Mouse (Mus musculus) hindbrain, embryonic 16.5 days (tissue): ENCODE measurements around the gene Gm21996. TPM values are rescaled to one million over a fixed set of nuclear protein-coding genes. Genes with fewer than 3 reads are reported as not detected.
"Not testable (repeated sequence)": the region's sequence is repeated elsewhere in the genome, so short reads cannot be mapped to it uniquely, and the experiment has no call there.

Experiments used
- ATAC-seq: fragments of 200-750 bp; cut with Nextera tagmentation; 2 replicates; pipeline ENCODE4 v1.8.0; 2017; ENCODE audit warnings: moderate TSS enrichment, moderate library complexity
- H3K27ac ChIP-seq: fragments of 300-500 bp; sonication (generic); 2 replicates; pipeline ENCODE4 v1.5.1; 2014; ENCODE audit warnings: low read depth, mild to moderate bottlenecking, control low read depth, low read length, moderate library complexity
- H3K27me3 ChIP-seq: fragments of 300-500 bp; sonication (generic); replicated peaks from 2 replicates; pipeline ENCODE4 v1.6.1; 2014; ENCODE audit warnings: low read length; ENCODE audit not compliant: control insufficient read depth, insufficient read depth
- H3K36me3 ChIP-seq: fragments of 300-500 bp; sonication (generic); 2 replicates; pipeline ENCODE4 v1.6.1; 2014; ENCODE audit warnings: mild to moderate bottlenecking, low read length, moderate library complexity, mixed read lengths; ENCODE audit not compliant: control insufficient read depth, insufficient read depth
- H3K4me1 ChIP-seq: fragments of 300-500 bp; sonication (generic); 2 replicates; pipeline ENCODE4 v1.6.1; 2014; ENCODE audit warnings: low read depth, low read length; ENCODE audit not compliant: control insufficient read depth, insufficient read depth
- H3K4me2 ChIP-seq: fragments of 300-500 bp; sonication (generic); 2 replicates; pipeline ENCODE4 v1.6.1; 2014; ENCODE audit warnings: mild to moderate bottlenecking, low read length, control low read depth, moderate library complexity
- H3K4me3 ChIP-seq: fragments of 300-500 bp; sonication (generic); 2 replicates; pipeline ENCODE4 v1.5.1; 2014; ENCODE audit warnings: mild to moderate bottlenecking, low read length, control low read depth, moderate library complexity
- H3K9ac ChIP-seq: fragments of 300-500 bp; sonication (generic); 2 replicates; pipeline ENCODE4 v1.6.1; 2014; ENCODE audit warnings: low read depth, mild to moderate bottlenecking, control low read depth, low read length, moderate library complexity
- H3K9me3 ChIP-seq: fragments of 300-500 bp; sonication (generic); 2 replicates; pipeline ENCODE4 v1.6.1; 2014; ENCODE audit warnings: mild to moderate bottlenecking, low read length, moderate library complexity; ENCODE audit not compliant: control insufficient read depth
- WGBS: fragments of 180-500 bp; shearing (Covaris S2); extraction: QIAGEN DNeasy Blood & Tissue Kit; methylation state at CpG from one replicate; pipeline ENCODE4 v1.1.7; 2014; 5-methylcytosine and 5-hydroxymethylcytosine counted together
- polyA plus RNA-seq: library from polyadenylated mRNA; unstranded; fragments of >200 nt; fragmentation: Nextera tagmentation; extraction: Ambion mirVana; gene quantifications from 2 replicates; pipeline ENCODE4 v1.2.1, GENCODE M21; 2015

Gm21996 gene
- not detected in 2 replicates for polyA plus RNA-seq

DNA sequence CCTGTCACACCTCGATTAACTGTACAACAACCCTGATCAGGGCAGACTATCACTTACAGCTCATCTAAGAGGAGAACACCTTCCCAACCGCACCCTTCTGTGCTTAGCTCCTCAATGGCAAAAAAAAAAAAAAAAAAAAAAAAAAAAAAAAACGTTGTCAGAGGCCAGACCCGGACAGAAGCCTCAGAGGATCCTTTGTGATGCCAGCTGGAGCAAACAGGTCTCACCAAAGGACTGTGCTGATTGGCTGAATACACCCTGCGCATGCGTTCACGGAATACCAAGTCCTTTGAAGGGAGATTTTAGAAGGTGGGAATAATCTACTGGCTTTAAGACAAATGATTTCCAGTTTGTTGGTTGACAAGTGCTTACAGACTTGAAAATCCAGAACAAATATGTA lies at the start of gene Gm21996:
TSS of gene Gm21996 (minus strand) at position 101 of the 400 bp plus-strand sequence.
- H3K4me1 ChIP-seq = not testable (repeated sequence)

More for the DNA sequence above, at the start of gene Gm21996:
- H3K9ac ChIP-seq, ATAC-seq, H3K4me3 ChIP-seq, H3K27ac ChIP-seq, H3K36me3 ChIP-seq, H3K4me2 ChIP-seq, H3K27me3 ChIP-seq, H3K9me3 ChIP-seq: not testable (repeated sequence)
- no CpG with 5 or more reads among the region's 7 CpGs for WGBS
